Mouse (Mus musculus) lung, postnatal 0 days (tissue): ENCODE measurements around the gene Igsf21.

ENCODE experiments used
- CTCF ChIP-seq: IDR thresholded peaks from 2 replicates; pipeline ENCODE4 v1.5.1; 2016; ENCODE audit warnings: antibody characterized with exemption, mild to moderate bottlenecking
- EP300 ChIP-seq: IDR thresholded peaks from 2 replicates; pipeline ENCODE4 v1.6.1; 2016; ENCODE audit warnings: antibody characterized with exemption, mild to moderate bottlenecking, control low read depth

DNA sequence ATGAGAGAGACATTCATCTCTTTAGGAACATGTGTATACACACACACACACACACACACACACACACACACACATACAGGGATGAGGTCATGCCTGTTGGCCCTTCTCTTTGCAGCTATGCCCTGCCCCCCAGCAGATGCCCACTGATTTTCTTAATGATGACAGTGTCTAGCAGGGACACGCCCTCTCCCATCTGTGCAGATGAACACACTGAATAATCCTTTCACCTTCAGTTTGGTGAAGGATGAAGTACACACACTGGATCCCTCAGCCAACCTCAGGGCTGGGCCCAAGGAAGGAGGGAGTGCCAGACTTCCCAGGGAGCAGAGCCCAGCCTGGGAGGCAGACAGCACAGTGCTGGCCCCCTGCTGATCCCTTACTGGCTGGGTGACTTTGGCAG, 4.3 kb downstream of the Igsf21 start:
- no peak for TF ChIP-seq CTCF
- no peak for TF ChIP-seq EP300
